In the genomic region with DNA sequence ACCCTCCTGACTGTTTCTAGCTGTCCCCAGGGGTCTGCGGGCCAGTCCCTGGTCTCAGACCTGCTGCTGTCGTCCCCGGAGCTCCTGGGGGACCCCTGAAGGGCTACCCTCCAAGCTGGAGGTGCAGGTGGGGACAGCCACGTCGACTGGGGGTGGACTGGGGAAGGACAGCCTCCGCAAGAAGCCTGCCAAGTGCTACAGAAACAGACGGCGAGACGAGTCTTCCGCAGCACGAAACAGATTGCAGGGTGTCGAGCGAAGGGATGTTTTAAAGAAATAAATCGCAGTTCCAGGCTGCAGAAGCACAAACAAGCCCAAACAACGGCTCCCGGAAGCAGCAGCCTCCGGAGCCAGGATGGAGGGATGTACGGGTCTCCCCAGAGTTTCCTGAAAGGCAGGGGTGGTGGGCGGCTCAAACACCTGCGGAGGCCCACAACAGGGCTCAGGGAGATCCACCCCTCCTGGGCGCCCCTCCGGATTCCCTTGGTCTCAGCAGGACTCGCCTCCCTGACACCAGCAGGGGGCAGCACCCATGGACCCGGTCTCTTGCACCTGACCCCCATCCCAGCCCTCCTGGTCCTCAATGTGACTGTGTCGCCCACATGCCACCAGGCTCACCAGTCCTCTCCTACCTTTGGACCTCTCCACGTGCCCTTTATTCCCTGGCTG, we compare ENCODE assay signal across 8 mouse cellular contexts. TPM values are rescaled to one million over a fixed set of nuclear protein-coding genes. Genes with fewer than 3 reads are reported as not detected.
DNase-seq lines count a peak whose midpoint lies in the region; TF ChIP-seq lines count a peak whose summit lies in the region.

No protein-coding gene starts in this region.

- no peak overlapping the region for H3K27ac ChIP-seq in kidney, adult 2 months (ENCODE audit: insufficient read depth, low read depth, low read length)
- H3K27ac ChIP-seq in cerebellum, adult 2 months (ENCODE audit: insufficient read depth, low read length) = peak overlapping the region; percentile 62
- peak overlapping the region; percentile 16; the same call in 1 of the 2 replicates for H3K27ac ChIP-seq in hindbrain, embryonic 10.5 days

- no peaks in the 10 kb centered on the region for H3K27me3 ChIP-seq in kidney, adult 2 months (replicated peaks; ENCODE audit: control insufficient read depth, insufficient read depth, low read length)
- no peaks in the 10 kb centered on the region for H3K27me3 ChIP-seq in cerebellum, adult 2 months (ENCODE audit: control insufficient read depth, insufficient read depth, low read length)
- H3K27me3 ChIP-seq in hindbrain, embryonic 10.5 days (ENCODE audit: insufficient read depth, poor library complexity, severe bottlenecking) = no peaks in the 10 kb centered on the region

- H3K36me3 ChIP-seq in kidney, adult 2 months (ENCODE audit: control insufficient read depth, insufficient read depth, low read length) = no peaks in the 10 kb centered on the region
- peaks cover 81% of the 10 kb centered on the region for H3K36me3 ChIP-seq in hindbrain, embryonic 10.5 days

- H3K4me1 ChIP-seq in kidney, adult 2 months (ENCODE audit: control insufficient read depth, insufficient read depth, low read length) = no peaks in the 10 kb centered on the region
- H3K4me1 ChIP-seq in cerebellum, adult 2 months (ENCODE audit: control insufficient read depth, insufficient read depth, low read length) = peaks cover 26% of the 10 kb centered on the region
- H3K4me1 ChIP-seq in hindbrain, embryonic 10.5 days (replicated peaks) = peaks cover 18% of the 10 kb centered on the region; the same call in 1 of the 2 replicates

- no peak for DNase-seq in kidney, adult 2 months
- no peak for DNase-seq in kidney, adult 11 months
- peak; percentile 37 for DNase-seq in CD4-positive helper T cell, adult 2 months (ENCODE audit: low read depth, low spot score)
- DNase-seq in cerebellum, adult 2 months = peak; percentile 88 to 89
- no peak for DNase-seq in hindbrain, embryonic 10.5 days (ENCODE audit: low spot score)
- peak; percentile 82 to 85 for DNase-seq in left cerebral cortex, postnatal 36 days (ENCODE audit: low spot score in 2 of 2)
- DNase-seq in thymus, postnatal 0 days (ENCODE audit: low spot score) = peak; percentile 40
- no peak for DNase-seq in heart, adult 9 months (ENCODE audit: low spot score in 2 of 2)

- TF ChIP-seq POLR2A in kidney, adult 2 months (IDR thresholded peaks at IDR 0.05; ENCODE audit: low read depth, low read length) = no peak
- no peak for TF ChIP-seq POLR2A in cerebellum, adult 2 months (IDR thresholded peaks at IDR 0.05; ENCODE audit: borderline replicate concordance, insufficient read depth, low read length)

- H3K9me3 ChIP-seq in hindbrain, embryonic 10.5 days = no peaks in the 10 kb centered on the region

- WGBS in kidney, adult 2 months = 45% methylated on average over 26 of the region's 26 CpGs
- 4% methylated on average over 26 of the region's 26 CpGs for WGBS in cerebellum, adult 2 months
- WGBS in hindbrain, embryonic 10.5 days = 68% methylated on average over 26 of the region's 26 CpGs

- intact Hi-C loops in left cerebral cortex, postnatal 36 days (cut with DNase I) = no loop called here

- TF ChIP-seq CTCF in kidney, adult 2 months (conservative IDR thresholded peaks at IDR 0.05; ENCODE audit: insufficient read depth, insufficient read length, low read depth, low read length) = peak; percentile 41
- peak; percentile 49; the same call in 1 of the 2 replicates for TF ChIP-seq CTCF in cerebellum, adult 2 months (IDR thresholded peaks at IDR 0.05; ENCODE audit: borderline replicate concordance, insufficient read depth, low read depth, low read length)

- no peak overlapping the region for H3K4me3 ChIP-seq in kidney, adult 2 months (ENCODE audit: insufficient read depth, low read depth, low read length)
- H3K4me3 ChIP-seq in cerebellum, adult 2 months (replicated peaks; ENCODE audit: insufficient read depth, low read depth, low read length) = no peak overlapping the region
- H3K4me3 ChIP-seq in hindbrain, embryonic 10.5 days = no peak overlapping the region

RNA-seq across cellular contexts. Expression of a gene that starts 29.6 kb away (rescaled TPM):
- polyA plus RNA-seq in kidney, adult 2 months (2012; rRNA removed) = 25.2 and 31.5 TPM in 2 replicates
- polyA plus RNA-seq in cerebellum, adult 2 months (2012; rRNA removed) = 32.5 and 37.8 TPM in 2 replicates
- 29.5 and 37.9 TPM in 2 replicates for polyA plus RNA-seq in hindbrain, embryonic 10.5 days (2016; fragmentation: Nextera tagmentation; extraction: Ambion mirVana)
- total RNA-seq in left cerebral cortex, postnatal 36 days (2021) = 10 to 100 TPM; 30.5 to 36.2 TPM
- 5.3 and 5.9 TPM in 2 replicates for polyA plus RNA-seq in thymus, postnatal 0 days (2015; fragmentation: Nextera tagmentation; extraction: Ambion mirVana)

RNA-seq across cellular contexts. Expression of a gene that starts 29.7 kb away (rescaled TPM):
- polyA plus RNA-seq in kidney, adult 2 months (2012; rRNA removed) = 0.27 and 0.30 TPM in 2 replicates
- polyA plus RNA-seq in cerebellum, adult 2 months (2012; rRNA removed) = 1.9 and 2.4 TPM in 2 replicates
- polyA plus RNA-seq in hindbrain, embryonic 10.5 days (2016; fragmentation: Nextera tagmentation; extraction: Ambion mirVana) = 20.0 and 21.3 TPM in 2 replicates
- total RNA-seq in left cerebral cortex, postnatal 36 days (2021) = 1 to 10 TPM; 1.1 to 1.3 TPM
- polyA plus RNA-seq in thymus, postnatal 0 days (2015; fragmentation: Nextera tagmentation; extraction: Ambion mirVana) = 4.6 and 5.3 TPM in 2 replicates

Comparison
In these comparisons a context has a peak if more than half of its experiments do, and no peak if none do; other contexts are left out.
1. DNase-seq: peak in CD4-positive helper T cell, adult 2 months (single experiment), cerebellum, adult 2 months (2 of 2), left cerebral cortex, postnatal 36 days (2 of 2) and thymus, postnatal 0 days (single experiment); none in kidney, adult 2 months (single experiment), kidney, adult 11 months (single experiment), hindbrain, embryonic 10.5 days (single experiment) and heart, adult 9 months (0 of 2).